Mouse (Mus musculus): ENCODE results near the gene Krtap10-4. TPM values are rescaled to one million over a fixed set of nuclear protein-coding genes. Genes with fewer than 3 reads are reported as not detected.

The Krtap10-4 gene
- not detected in 2 replicates for polyA plus RNA-seq (2014; fragmentation: Nextera tagmentation; extraction: Ambion mirVana)

DNA sequence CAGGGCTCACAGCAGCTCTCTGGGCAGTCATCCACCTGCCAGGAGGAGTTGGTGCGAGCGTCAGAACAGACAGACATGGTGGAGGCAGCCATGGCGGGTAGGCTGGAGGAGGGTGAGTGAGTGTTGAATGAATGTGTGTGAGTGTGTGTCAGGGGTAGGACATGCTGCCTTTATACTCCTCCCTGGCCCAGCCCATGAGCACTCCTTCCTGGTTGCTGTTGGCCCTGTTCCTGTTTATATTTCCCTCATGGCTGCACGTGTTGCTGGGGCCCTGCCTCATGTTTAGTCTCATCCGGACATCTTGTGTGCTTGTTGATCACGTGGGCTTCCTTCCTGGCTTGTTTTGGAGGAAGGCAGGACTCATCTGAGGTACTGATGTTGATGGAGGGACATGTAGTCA lies at the start of gene Krtap10-4:
Gene Krtap10-4, minus strand, starts transcription at position 145 of the 400 bp plus-strand sequence.
- H3K36me3 ChIP-seq (ENCODE audit: control insufficient read depth, insufficient read depth, low read length) = no peaks in the 10 kb centered on the region
- WGBS = 77% methylated on average over 6 of the region's 6 CpGs
- no peak within 1 kb of the TSS for H3K9ac ChIP-seq (ENCODE audit: low read length)
- no peak within 1 kb of the TSS for H3K27ac ChIP-seq (replicated peaks; ENCODE audit: low read depth, low read length)
- H3K4me2 ChIP-seq (ENCODE audit: low read depth, severe bottlenecking) = no peak within 1 kb of the TSS
- H3K27me3 ChIP-seq (ENCODE audit: control insufficient read depth, insufficient read depth, low read length) = no peaks in the 10 kb centered on the region
- 0 out of 2 replicates have a peak, but pooled peaks cover 2% of the 10 kb centered on the region for H3K4me1 ChIP-seq (ENCODE audit: control insufficient read depth, insufficient read depth, low read length)
- no peaks in the 10 kb centered on the region for H3K9me3 ChIP-seq (ENCODE audit: control insufficient read depth, low read length)
- ATAC-seq (ENCODE audit: insufficient number of reproducible peaks, low FRiP score, low TSS enrichment, low read depth) (no peak), DNase-seq (ENCODE audit: low spot score) (no peak)
- H3K4me3 ChIP-seq (ENCODE audit: low read depth, low read length) = no peak within 1 kb of the TSS

GRCm38 (mm10) chr10:77869651-77870050 lies 42.8 kb upstream of the Krtap10-4 start:
- H3K36me3 ChIP-seq (ENCODE audit: control insufficient read depth, insufficient read depth, low read length) = no peaks in the 10 kb centered on the region
- H3K4me1 ChIP-seq (ENCODE audit: control insufficient read depth, insufficient read depth, low read length) = no peaks in the 10 kb centered on the region
- WGBS = 88% methylated on average over 7 of the region's 7 CpGs
- no peak overlapping the region for H3K27ac ChIP-seq (replicated peaks; ENCODE audit: low read depth, low read length)
- DNase-seq (ENCODE audit: low spot score) (no peak), ATAC-seq (ENCODE audit: insufficient number of reproducible peaks, low FRiP score, low TSS enrichment, low read depth) (no peak)
- H3K4me2 ChIP-seq (ENCODE audit: low read depth, severe bottlenecking) = no peak overlapping the region
- no peaks in the 10 kb centered on the region for H3K9me3 ChIP-seq (ENCODE audit: control insufficient read depth, low read length)
- H3K9ac ChIP-seq (ENCODE audit: low read length) = no peak overlapping the region
- no peak overlapping the region for H3K4me3 ChIP-seq (ENCODE audit: low read depth, low read length)
- no peaks in the 10 kb centered on the region for H3K27me3 ChIP-seq (ENCODE audit: control insufficient read depth, insufficient read depth, low read length)

DNA sequence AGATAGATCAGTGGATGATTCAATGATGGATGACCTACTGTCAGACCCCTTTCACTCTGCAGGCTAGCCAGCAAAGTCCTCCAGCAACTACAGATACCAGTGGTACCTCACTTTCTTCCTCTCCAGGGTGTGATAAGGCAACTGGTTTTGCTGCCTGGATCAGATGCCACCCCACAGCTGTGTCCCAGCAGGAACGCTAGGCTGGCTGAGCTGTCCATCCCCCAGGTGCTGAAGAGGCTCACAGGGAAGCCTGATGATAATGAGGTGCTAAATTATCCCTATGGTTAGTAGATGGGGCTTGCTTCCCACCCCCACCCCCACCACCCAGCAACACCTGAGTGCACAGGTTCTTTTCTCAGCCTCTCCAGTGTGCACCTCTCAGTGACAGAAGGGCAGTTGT lies 40.7 kb upstream of the Krtap10-4 start:
- Histone ChIP-seq H3K9ac (ENCODE audit: low read length) (no peak overlapping the region), H3K36me3 (ENCODE audit: control insufficient read depth, insufficient read depth, low read length) (no peaks in the 10 kb centered on the region), H3K9me3 (ENCODE audit: control insufficient read depth, low read length) (no peaks in the 10 kb centered on the region), H3K27me3 (ENCODE audit: control insufficient read depth, insufficient read depth, low read length) (no peaks in the 10 kb centered on the region), H3K27ac (replicated peaks; ENCODE audit: low read depth, low read length) (no peak overlapping the region), H3K4me1 (ENCODE audit: control insufficient read depth, insufficient read depth, low read length) (no peaks in the 10 kb centered on the region), H3K4me3 (ENCODE audit: low read depth, low read length) (no peak overlapping the region), H3K4me2 (ENCODE audit: low read depth, severe bottlenecking) (no peak overlapping the region)
- 10% methylated on average over 1 of the region's 1 CpGs for WGBS
- ATAC-seq (ENCODE audit: insufficient number of reproducible peaks, low FRiP score, low TSS enrichment, low read depth) (no peak), DNase-seq (ENCODE audit: low spot score) (peak; percentile 45)

- no peak for DNase-seq (ENCODE audit: low spot score)
- H3K4me3 ChIP-seq (ENCODE audit: low read depth, low read length) = no peak overlapping the region
- no peaks in the 10 kb centered on the region for H3K36me3 ChIP-seq (ENCODE audit: control insufficient read depth, insufficient read depth, low read length)
- H3K27ac ChIP-seq (replicated peaks; ENCODE audit: low read depth, low read length) = no peak overlapping the region
- ATAC-seq (ENCODE audit: insufficient number of reproducible peaks, low FRiP score, low TSS enrichment, low read depth) = no peak
- no peaks in the 10 kb centered on the region for H3K9me3 ChIP-seq (ENCODE audit: control insufficient read depth, low read length)
- no peaks in the 10 kb centered on the region for H3K27me3 ChIP-seq (ENCODE audit: control insufficient read depth, insufficient read depth, low read length)
- WGBS = 30% methylated on average over 11 of the region's 11 CpGs
- no peaks in the 10 kb centered on the region for H3K4me1 ChIP-seq (ENCODE audit: control insufficient read depth, insufficient read depth, low read length)
- peak overlapping the region; percentile 36 for H3K4me2 ChIP-seq (ENCODE audit: low read depth, severe bottlenecking)
- 0 out of 2 replicates have a peak overlapping the region, but pooled peaks have one; percentile 13 for H3K9ac ChIP-seq (ENCODE audit: low read length)
These were observed 37.9 kb upstream of the Krtap10-4 start for GRCm38 (mm10) chr10:77864762-77865143.

- no peaks in the 10 kb centered on the region for H3K4me1 ChIP-seq (ENCODE audit: control insufficient read depth, insufficient read depth, low read length)
- H3K27ac ChIP-seq (replicated peaks; ENCODE audit: low read depth, low read length) = no peak overlapping the region
- peak overlapping the region; percentile 36 for H3K4me2 ChIP-seq (ENCODE audit: low read depth, severe bottlenecking)
- no peaks in the 10 kb centered on the region for H3K36me3 ChIP-seq (ENCODE audit: control insufficient read depth, insufficient read depth, low read length)
- H3K4me3 ChIP-seq (ENCODE audit: low read depth, low read length) = no peak overlapping the region
- H3K9ac ChIP-seq (ENCODE audit: low read length) = 0 out of 2 replicates have a peak overlapping the region, but pooled peaks have one; percentile 13
- peak; percentile 73 for ATAC-seq (ENCODE audit: insufficient number of reproducible peaks, low FRiP score, low TSS enrichment, low read depth)
- peak; percentile 66 for DNase-seq (ENCODE audit: low spot score)
- no peaks in the 10 kb centered on the region for H3K9me3 ChIP-seq (ENCODE audit: control insufficient read depth, low read length)
- H3K27me3 ChIP-seq (ENCODE audit: control insufficient read depth, insufficient read depth, low read length) = no peaks in the 10 kb centered on the region
- WGBS = 28% methylated on average over 14 of the region's 14 CpGs
These were observed 37.3 kb upstream of the Krtap10-4 start for GRCm38 (mm10) chr10:77864067-77864761.

GRCm38 (mm10) chr10:77861675-77862074 lies 34.8 kb upstream of the Krtap10-4 start, which contains the start of gene Gm3285:
Gene Gm3285 (plus strand): TSS chr10:77861975.
- Histone ChIP-seq H3K27me3 (ENCODE audit: control insufficient read depth, insufficient read depth, low read length) (no peaks in the 10 kb centered on the region), H3K4me3 (ENCODE audit: low read depth, low read length) (no peak within 1 kb of the TSS), H3K36me3 (ENCODE audit: control insufficient read depth, insufficient read depth, low read length) (no peaks in the 10 kb centered on the region), H3K27ac (replicated peaks; ENCODE audit: low read depth, low read length) (no peak within 1 kb of the TSS), H3K9me3 (ENCODE audit: control insufficient read depth, low read length) (no peaks in the 10 kb centered on the region), H3K9ac (ENCODE audit: low read length) (no peak within 1 kb of the TSS), H3K4me2 (ENCODE audit: low read depth, severe bottlenecking) (no peak within 1 kb of the TSS), H3K4me1 (ENCODE audit: control insufficient read depth, insufficient read depth, low read length) (no peaks in the 10 kb centered on the region)
- WGBS = 53% methylated on average over 7 of the region's 7 CpGs
- DNase-seq (ENCODE audit: low spot score) = no peak
- ATAC-seq (ENCODE audit: insufficient number of reproducible peaks, low FRiP score, low TSS enrichment, low read depth) = no peak

DNA sequence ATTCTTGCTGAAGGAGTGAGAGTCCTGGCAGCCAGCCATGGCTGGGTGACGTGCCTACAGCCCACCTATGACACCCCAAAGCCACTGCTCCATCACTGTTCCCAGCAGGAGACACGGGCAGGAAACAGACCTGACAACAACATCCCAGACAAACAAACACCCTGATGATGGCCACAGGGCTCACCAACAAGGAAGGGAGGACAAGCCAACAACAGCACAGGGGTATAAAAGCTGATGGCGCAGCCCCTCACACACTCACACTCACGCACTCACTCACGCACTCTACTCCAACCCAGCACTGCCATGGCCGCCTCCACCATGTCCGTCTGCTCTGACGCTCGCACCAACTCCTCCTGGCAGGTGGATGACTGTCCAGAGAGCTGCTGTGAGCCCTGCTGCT lies 25.7 kb upstream of the Krtap10-4 start, which contains the start of gene Gm10318:
Gene Gm10318, plus strand, starts transcription at position 301 of the 400 bp plus-strand sequence.
- Histone ChIP-seq H3K9me3 (ENCODE audit: control insufficient read depth, low read length) (no peaks in the 10 kb centered on the region), H3K36me3 (ENCODE audit: control insufficient read depth, insufficient read depth, low read length) (no peaks in the 10 kb centered on the region), H3K9ac (ENCODE audit: low read length) (no peak within 1 kb of the TSS), H3K27ac (replicated peaks; ENCODE audit: low read depth, low read length) (no peak within 1 kb of the TSS), H3K4me1 (ENCODE audit: control insufficient read depth, insufficient read depth, low read length) (no peaks in the 10 kb centered on the region), H3K4me3 (ENCODE audit: low read depth, low read length) (no peak within 1 kb of the TSS), H3K27me3 (ENCODE audit: control insufficient read depth, insufficient read depth, low read length) (no peaks in the 10 kb centered on the region), H3K4me2 (ENCODE audit: low read depth, severe bottlenecking) (no peak within 1 kb of the TSS)
- WGBS = 74% methylated on average over 9 of the region's 9 CpGs
- DNase-seq (ENCODE audit: low spot score) (no peak), ATAC-seq (ENCODE audit: insufficient number of reproducible peaks, low FRiP score, low TSS enrichment, low read depth) (no peak)

- no peak for DNase-seq (ENCODE audit: low spot score)
- WGBS = 91% methylated on average over 2 of the region's 2 CpGs
- no peak overlapping the region for H3K4me2 ChIP-seq (ENCODE audit: low read depth, severe bottlenecking)
- H3K9me3 ChIP-seq (ENCODE audit: control insufficient read depth, low read length) = no peaks in the 10 kb centered on the region; the same call in 1 of the 2 replicates
- no peak for ATAC-seq (ENCODE audit: insufficient number of reproducible peaks, low FRiP score, low TSS enrichment, low read depth)
- no peaks in the 10 kb centered on the region for H3K36me3 ChIP-seq (ENCODE audit: control insufficient read depth, insufficient read depth, low read length)
- no peaks in the 10 kb centered on the region for H3K4me1 ChIP-seq (ENCODE audit: control insufficient read depth, insufficient read depth, low read length)
- no peak overlapping the region for H3K4me3 ChIP-seq (ENCODE audit: low read depth, low read length)
- H3K27ac ChIP-seq (replicated peaks; ENCODE audit: low read depth, low read length) = no peak overlapping the region
- H3K27me3 ChIP-seq (ENCODE audit: control insufficient read depth, insufficient read depth, low read length) = no peaks in the 10 kb centered on the region
- no peak overlapping the region for H3K9ac ChIP-seq (ENCODE audit: low read length)
These were observed 20.6 kb upstream of the Krtap10-4 start for GRCm38 (mm10) chr10:77847538-77847937.
